ENCODE assay signal across 8 mouse cellular contexts in the genomic region with DNA sequence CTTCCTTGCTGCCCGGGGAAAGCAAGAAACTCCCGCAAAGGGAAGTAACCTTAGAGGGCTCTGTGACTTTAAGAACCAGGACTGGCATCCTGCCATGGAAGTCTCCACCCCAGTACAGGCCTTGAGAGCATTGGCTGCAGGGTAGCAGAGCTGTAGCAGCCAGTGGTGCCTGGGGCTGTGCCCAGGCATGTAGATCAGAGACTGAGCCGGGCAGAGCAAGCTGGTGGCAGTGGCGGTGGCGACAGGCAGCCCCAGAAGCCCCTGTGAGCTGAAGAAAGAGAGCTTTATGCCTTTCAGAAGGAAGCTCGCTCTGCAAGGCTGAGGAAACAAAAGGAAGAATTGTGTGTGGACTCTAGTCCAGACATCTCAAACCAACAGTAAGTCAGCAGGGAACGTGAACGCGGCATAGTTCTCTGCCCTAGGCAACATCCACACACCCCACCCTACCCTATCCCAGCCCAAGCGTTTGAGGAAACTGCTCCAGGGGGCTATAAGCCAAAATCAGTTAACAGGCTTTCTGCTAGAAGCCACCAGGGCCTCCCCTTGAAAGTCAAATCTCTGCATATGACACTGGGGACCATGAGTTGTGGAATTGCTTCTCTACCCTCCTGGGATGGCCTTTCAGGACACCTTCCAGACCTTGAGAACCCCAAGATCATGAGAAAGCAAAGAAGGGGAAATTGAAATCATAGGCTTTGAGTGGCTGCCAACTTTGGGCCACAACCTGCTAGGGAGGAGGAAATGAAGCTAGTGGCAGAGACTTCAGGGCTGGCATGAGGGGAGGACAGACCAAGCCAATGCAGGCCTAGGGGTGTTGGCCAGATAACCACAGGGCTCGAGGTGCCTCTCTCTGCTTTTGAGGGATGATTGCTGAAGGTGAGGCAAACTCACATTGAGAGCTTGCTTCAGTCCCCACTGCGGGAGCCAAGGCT. TPM values are rescaled to one million over a fixed set of nuclear protein-coding genes. Genes with fewer than 3 reads are reported as not detected.
DNase-seq lines count a peak whose midpoint lies in the region; ATAC-seq and TF ChIP-seq lines count a peak whose summit lies in the region.

Gene Dglucy (plus strand): TSS at position 124 of the 932 bp plus-strand sequence.

- H3K36me3 ChIP-seq in G1E (replicated peaks), result no peaks in the 10 kb centered on the region
- H3K36me3 ChIP-seq in lung, embryonic 15.5 days, result no peaks in the 10 kb centered on the region

- peak within 1 kb of the TSS; percentile 91 for H3K27ac ChIP-seq in lung, embryonic 15.5 days

- H3K4me2 ChIP-seq in lung, embryonic 15.5 days, result peak within 1 kb of the TSS; percentile 66

- H3K9me3 ChIP-seq in G1E (replicated peaks), result no peaks in the 10 kb centered on the region
- H3K9me3 ChIP-seq in lung, embryonic 15.5 days, result no peaks in the 10 kb centered on the region

- TF ChIP-seq CTCF in G1E (IDR thresholded peaks at IDR 0.05; ENCODE audit: low read depth, low read length), result no peak

- no peaks in the 10 kb centered on the region; the same call in 1 of the 2 replicates for H3K4me1 ChIP-seq in G1E (ENCODE audit: insufficient read depth, low read depth, low read length)
- peaks cover 22% of the 10 kb centered on the region for H3K4me1 ChIP-seq in lung, embryonic 15.5 days

- peak within 1 kb of the TSS; percentile 15; the same call in 1 of the 2 replicates for H3K4me3 ChIP-seq in G1E (ENCODE audit: low read depth, low read length)
- peak within 1 kb of the TSS; percentile 42 for H3K4me3 ChIP-seq in lung, embryonic 15.5 days

- peak; percentile 78 for DNase-seq in G1E (ENCODE audit: low spot score)
- peak; percentile 87 for DNase-seq in cerebellum, adult 11 months
- peak; percentile 83 to 92 for DNase-seq in frontal cortex, adult 2 months (ENCODE audit: extremely low spot score in 1 of 2, low spot score in 1 of 2)
- peak; percentile 87 to 88 for DNase-seq in layer of hippocampus, adult 8-10 months (ENCODE audit: low spot score in 2 of 2)
- peak; percentile 87 for DNase-seq in ovary, postnatal 14 days (ENCODE audit: low spot score)
- peak; percentile 65 for DNase-seq in thymus, postnatal 25 days

- ATAC-seq in G1E (ENCODE audit: extremely low read depth, insufficient number of reproducible peaks, low FRiP score, poor library complexity, severe bottlenecking), result no peak
- ATAC-seq in hematopoietic stem cell, adult 5-6 weeks (replicated peaks in 1 of 2; ENCODE audit: insufficient read depth in 1 of 2, low FRiP score in 2 of 2, low TSS enrichment in 1 of 2, low read depth in 1 of 2, poor library complexity in 2 of 2, severe bottlenecking in 2 of 2), result peak; percentile 54 to 57
- ATAC-seq in lung, embryonic 15.5 days (ENCODE audit: borderline replicate concordance, extremely low read depth, low FRiP score, low TSS enrichment), result peak; percentile 96

- 27% methylated on average over 12 of the region's 12 CpGs for WGBS in lung, embryonic 15.5 days

- H3K9ac ChIP-seq in lung, embryonic 15.5 days, result peak within 1 kb of the TSS; percentile 46

- peaks cover 71% of the 10 kb centered on the region for H3K27me3 ChIP-seq in G1E (ENCODE audit: insufficient read depth, low read length)
- H3K27me3 ChIP-seq in lung, embryonic 15.5 days, result no peaks in the 10 kb centered on the region

RNA-seq across cellular contexts. Expression of gene Dglucy, which starts in this region (rescaled TPM):
- total RNA-seq in G1E (2014; fragmentation: Nextera tagmentation) (not detected in 2 replicates), G1E (2017) (0.12 and 0.27 TPM in 2 replicates)
- polyA plus RNA-seq in G1E (2012), result 0.06 and 0.09 TPM in 2 replicates
- polyA plus RNA-seq in frontal cortex, adult 2 months (2012; rRNA removed), result 7.0 and 9.4 TPM in 2 replicates
- total RNA-seq in hematopoietic stem cell, adult 5-6 weeks (2017), result 4.6 and 16.3 TPM in 2 replicates
- 1 to 10 TPM; 7.4 to 9.8 (median 8.0) TPM for total RNA-seq in layer of hippocampus, adult 8-10 months (2022)
- polyA plus RNA-seq in lung, embryonic 15.5 days (2015; fragmentation: Nextera tagmentation; extraction: Ambion mirVana), result 5.2 and 5.3 TPM in 2 replicates

Comparison
In these comparisons a context has a peak if more than half of its experiments do, and no peak if none do; other contexts are left out.
1. Peak in DNase-seq and H3K4me3 ChIP-seq in G1E; RNA of the gene not detected or under 1 TPM.